Mouse (Mus musculus) B cell, adult (primary cell): ENCODE measurements around the gene Lmx1b. TPM values are rescaled to one million over a fixed set of nuclear protein-coding genes. Genes with fewer than 3 reads are reported as not detected.

ENCODE experiments used
- total RNA-seq: library from RNA; stranded (reverse); gene quantifications from 4 replicates; pipeline ENCODE4 v1.2.4, GENCODE M21; 2023; ENCODE audit not compliant: inconsistent age

The Lmx1b gene
- total RNA-seq, result not detected in 4 replicates

DNA sequence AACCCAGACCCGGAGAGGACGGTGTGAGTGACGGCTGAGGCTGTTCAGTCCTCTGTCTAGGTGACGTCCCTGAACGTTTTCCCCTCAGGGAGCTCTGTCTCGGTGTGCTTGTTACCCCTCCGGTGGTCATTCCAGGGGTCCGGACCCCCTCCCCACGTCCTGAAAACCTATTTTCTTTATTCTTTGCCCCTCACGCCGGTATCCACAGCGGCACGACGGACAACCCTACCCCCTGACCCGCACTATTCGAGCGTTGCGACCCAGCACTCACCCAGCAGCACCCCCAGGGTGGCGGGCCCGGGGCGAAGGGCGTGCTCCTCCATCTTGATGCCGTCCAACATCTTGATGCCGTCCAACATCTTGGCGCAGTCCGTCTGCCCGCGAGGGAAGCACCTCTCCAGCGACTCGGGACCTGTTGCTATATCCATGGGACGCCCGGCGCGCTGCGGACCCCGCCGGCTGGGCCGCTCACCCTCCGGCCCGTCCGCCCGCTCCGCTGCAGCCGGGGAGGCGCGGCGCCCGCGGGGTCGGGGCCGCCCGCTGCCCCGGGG, at the start of gene Lmx1b:
Lmx1b (minus strand) TSS at position 341 of the 551 bp plus-strand sequence.

Other genes with a start within 250 kb of the Lmx1b start
- 7.8 to 17.2 TPM (median 10.8 TPM) in 4 replicates for gene Zbtb34, start 209.2 kb downstream of the Lmx1b start, total RNA-seq
- gene Zbtb43, start 172.0 kb downstream of the Lmx1b start, total RNA-seq, result 34.6 to 45.0 TPM (median 37.6 TPM) in 4 replicates
- gene Mvb12b, start 247.4 kb upstream of the Lmx1b start, total RNA-seq, result 1.9 to 3.0 TPM (median 2.4 TPM) in 4 replicates